8 mouse cellular contexts compared by ENCODE assay signal in genomic region chr13:100553042-100553437, GRCm38 (mm10). TPM values are rescaled to one million over a fixed set of nuclear protein-coding genes. Genes with fewer than 3 reads are reported as not detected.
A peak's percentile ranks its signal among the peaks of the same experiment; 100 is the strongest.
DNase-seq lines count a peak whose midpoint lies in the region; ATAC-seq lines count a peak whose summit lies in the region.

No protein-coding gene starts in this region.

- peak overlapping the region; percentile 100 for H3K4me2 ChIP-seq in heart, embryonic 16.5 days (ENCODE audit: low read depth, low read length)
- peak overlapping the region; percentile 98 for H3K4me2 ChIP-seq in forebrain, embryonic 16.5 days (ENCODE audit: low read length)

- no peaks in the 10 kb centered on the region for H3K36me3 ChIP-seq in heart, embryonic 16.5 days (ENCODE audit: control insufficient read depth, insufficient read depth)
- no peaks in the 10 kb centered on the region for H3K36me3 ChIP-seq in forebrain, embryonic 16.5 days (ENCODE audit: control insufficient read depth, insufficient read depth)

- H3K4me3 ChIP-seq in heart, embryonic 16.5 days (ENCODE audit: low read length): peak overlapping the region; percentile 60
- H3K4me3 ChIP-seq in forebrain, embryonic 16.5 days (replicated peaks; ENCODE audit: low read length): peak overlapping the region; percentile 67

- H3K27ac ChIP-seq in heart, embryonic 16.5 days (ENCODE audit: low read length): no peak overlapping the region
- no peak overlapping the region for H3K27ac ChIP-seq in forebrain, embryonic 16.5 days (ENCODE audit: low read length)

- peaks cover 10% of the 10 kb centered on the region for H3K4me1 ChIP-seq in heart, embryonic 16.5 days (ENCODE audit: control insufficient read depth, insufficient read depth, low read length)
- H3K4me1 ChIP-seq in forebrain, embryonic 16.5 days (replicated peaks; ENCODE audit: control insufficient read depth, insufficient read depth, low read length): peaks cover 18% of the 10 kb centered on the region

- peaks cover 34% of the 10 kb centered on the region for H3K27me3 ChIP-seq in heart, embryonic 16.5 days (ENCODE audit: control insufficient read depth, insufficient read depth, low read length)
- peaks cover 41% of the 10 kb centered on the region for H3K27me3 ChIP-seq in forebrain, embryonic 16.5 days (replicated peaks; ENCODE audit: control insufficient read depth, insufficient read depth, low read length)

- intact Hi-C loops in gastrocnemius, postnatal 14 days (cut with DNase I; ENCODE audit: low total_unique reads): no loop called here

- WGBS in heart, embryonic 16.5 days: 9% methylated on average over 12 of the region's 12 CpGs
- 3% methylated on average over 12 of the region's 12 CpGs for WGBS in forebrain, embryonic 16.5 days

- peak overlapping the region; percentile 38 for H3K9ac ChIP-seq in heart, embryonic 16.5 days (ENCODE audit: low read length)
- peak overlapping the region; percentile 49 for H3K9ac ChIP-seq in forebrain, embryonic 16.5 days (replicated peaks; ENCODE audit: low read depth, low read length)

- no peak for ATAC-seq in heart, embryonic 16.5 days (replicated peaks; ENCODE audit: extremely low read depth, insufficient read depth, low FRiP score)
- ATAC-seq in forebrain, embryonic 16.5 days: no peak

- H3K9me3 ChIP-seq in heart, embryonic 16.5 days (replicated peaks; ENCODE audit: control insufficient read depth, low read length): no peaks in the 10 kb centered on the region
- no peaks in the 10 kb centered on the region for H3K9me3 ChIP-seq in forebrain, embryonic 16.5 days (ENCODE audit: control insufficient read depth, low read length)

- DNase-seq in heart, adult 11 months: no peak
- DNase-seq in adrenal gland, postnatal 36 days: peak; percentile 14 to 40
- peak; percentile 11 for DNase-seq in mesoderm, embryonic 11.5 days (ENCODE audit: low read depth, low spot score)
- no peak for DNase-seq in urinary bladder, adult 2 months (ENCODE audit: low spot score)
- DNase-seq in urinary bladder, postnatal 10 days (ENCODE audit: low spot score): no peak
- DNase-seq in gastrocnemius, postnatal 14 days: no peak

RNA-seq across cellular contexts. Expression of gene Ocln, which starts 0.5 kb away (rescaled TPM):
- 2.7 and 4.7 TPM in 2 replicates for polyA plus RNA-seq in heart, embryonic 16.5 days (2015; fragmentation: Nextera tagmentation; extraction: Ambion mirVana)
- 10 to 100 TPM in 1 of 2 experiments, 1 to 10 TPM in 1; 6.7 to 14.4 TPM for total RNA-seq in adrenal gland, postnatal 36 days (2021)
- polyA plus RNA-seq in forebrain, embryonic 16.5 days (2015; fragmentation: Nextera tagmentation; extraction: Ambion mirVana): 7.8 and 9.8 TPM in 2 replicates
- polyA plus RNA-seq in urinary bladder, adult 2 months (2012; rRNA removed): 10.0 and 11.1 TPM in 2 replicates
- under 1 TPM; 0.18 to 0.51 TPM for total RNA-seq in gastrocnemius, postnatal 14 days (2021)

Comparison
In these comparisons a context has a peak if more than half of its experiments do, and no peak if none do; other contexts are left out.
1. DNase-seq: peak in adrenal gland, postnatal 36 days (2 of 2) and mesoderm, embryonic 11.5 days (single experiment); none in heart, adult 11 months (single experiment), urinary bladder, adult 2 months (single experiment), urinary bladder, postnatal 10 days (single experiment) and gastrocnemius, postnatal 14 days (single experiment).